Mouse (Mus musculus) kidney, embryonic 16.5 days (tissue): ENCODE data around the gene Kank1. TPM values are rescaled to one million over a fixed set of nuclear protein-coding genes. Genes with fewer than 3 reads are reported as not detected.

Experiments used
- ATAC-seq: fragments of 200-750 bp; cut with Nextera tagmentation; 2 replicates; pipeline ENCODE4 v1.8.0; 2017; ENCODE audit warnings: moderate TSS enrichment; ENCODE audit not compliant: low FRiP score, low TSS enrichment
- H3K27ac ChIP-seq: fragments of 300-500 bp; sonication (generic); 2 replicates; pipeline ENCODE4 v1.5.1; 2014; ENCODE audit warnings: low read length
- H3K27me3 ChIP-seq: fragments of 300-500 bp; sonication (generic); 2 replicates; pipeline ENCODE4 v1.6.1; 2014; ENCODE audit warnings: low read length, control low read depth, mixed read lengths; ENCODE audit not compliant: insufficient read depth
- H3K36me3 ChIP-seq: fragments of 300-500 bp; sonication (generic); 2 replicates; pipeline ENCODE4 v1.6.1; 2014; ENCODE audit warnings: low read length, control low read depth, mixed read lengths; ENCODE audit not compliant: insufficient read depth
- H3K4me1 ChIP-seq: fragments of 300-500 bp; sonication (generic); 2 replicates; pipeline ENCODE4 v1.6.1; 2014; ENCODE audit warnings: low read length, control low read depth, mixed read lengths; ENCODE audit not compliant: insufficient read depth
- H3K4me2 ChIP-seq: fragments of 300-500 bp; sonication (generic); replicated peaks from 2 replicates; pipeline ENCODE4 v1.6.1; 2014; ENCODE audit warnings: low read depth, low read length
- H3K4me3 ChIP-seq: fragments of 300-500 bp; sonication (generic); 2 replicates; pipeline ENCODE4 v1.5.1; 2014; ENCODE audit warnings: mild to moderate bottlenecking, low read length
- H3K9ac ChIP-seq: fragments of 300-500 bp; sonication (generic); replicated peaks from 2 replicates; pipeline ENCODE4 v1.6.1; 2014; ENCODE audit warnings: low read length
- H3K9me3 ChIP-seq: fragments of 300-500 bp; sonication (generic); 2 replicates; pipeline ENCODE4 v1.6.1; 2016; ENCODE audit warnings: low read length, control low read depth
- whole genome bisulfite sequencing: fragments of 180-500 bp; shearing (Covaris S2); extraction: QIAGEN DNeasy Blood & Tissue Kit; methylation state at CpG from one replicate; pipeline ENCODE4 v1.1.7; 2014; 5-methylcytosine and 5-hydroxymethylcytosine counted together
- polyA plus RNA-seq: library from polyadenylated mRNA; unstranded; fragments of >200 nt; fragmentation: Nextera tagmentation; extraction: Ambion mirVana; gene quantifications from 2 replicates; pipeline ENCODE4 v1.2.1, GENCODE M21; 2015

The Kank1 gene
- polyA plus RNA-seq, 1 experiment from 2014 or later = 30.9 TPM

- H3K27ac ChIP-seq = no peak overlapping the region
- H3K4me2 ChIP-seq = no peak overlapping the region
- H3K4me3 ChIP-seq = no peak overlapping the region
- ATAC-seq = no peak
- peaks cover 4% of the 10 kb centered on the region; the same call in 1 of the 2 replicates for H3K4me1 ChIP-seq
- H3K27me3 ChIP-seq = no peaks in the 10 kb centered on the region
- no peak overlapping the region for H3K9ac ChIP-seq
- H3K36me3 ChIP-seq = no peaks in the 10 kb centered on the region
- 57% methylated on average over 4 of the region's 4 CpGs for WGBS
- no peaks in the 10 kb centered on the region for H3K9me3 ChIP-seq
Observed at GRCm38 (mm10) chr19:25326002-25326300, 89.2 kb downstream of the Kank1 start.

GRCm38 (mm10) chr19:25327633-25328032 is 90.9 kb downstream of the Kank1 start:
- H3K4me2 ChIP-seq = no peak overlapping the region
- no peak for ATAC-seq
- peaks cover 4% of the 10 kb centered on the region; the same call in 1 of the 2 replicates for H3K4me1 ChIP-seq
- no peaks in the 10 kb centered on the region for H3K27me3 ChIP-seq
- 66% methylated on average over 6 of the region's 6 CpGs for WGBS
- no peak overlapping the region for H3K9ac ChIP-seq
- H3K9me3 ChIP-seq = no peaks in the 10 kb centered on the region
- no peaks in the 10 kb centered on the region for H3K36me3 ChIP-seq
- no peak overlapping the region for H3K4me3 ChIP-seq
- H3K27ac ChIP-seq = no peak overlapping the region

- Histone ChIP-seq H3K27ac (no peak overlapping the region), H3K4me3 (no peak overlapping the region), H3K27me3 (no peaks in the 10 kb centered on the region), H3K4me2 (no peak overlapping the region), H3K4me1 (no peaks in the 10 kb centered on the region), H3K36me3 (no peaks in the 10 kb centered on the region), H3K9me3 (no peaks in the 10 kb centered on the region), H3K9ac (no peak overlapping the region)
- no peak for ATAC-seq
- WGBS = 64% methylated on average over 3 of the region's 3 CpGs
Observed at GRCm38 (mm10) chr19:25334360-25334759, 97.6 kb downstream of the Kank1 start.

GRCm38 (mm10) chr19:25336731-25337130 is 100.0 kb downstream of the Kank1 start:
- Histone ChIP-seq H3K4me2 (no peak overlapping the region), H3K9me3 (no peaks in the 10 kb centered on the region), H3K4me3 (no peak overlapping the region), H3K27ac (no peak overlapping the region), H3K27me3 (no peaks in the 10 kb centered on the region), H3K4me1 (0 out of 2 replicates have a peak, but pooled peaks cover 4% of the 10 kb centered on the region), H3K36me3 (no peaks in the 10 kb centered on the region), H3K9ac (no peak overlapping the region)
- ATAC-seq = no peak
- WGBS = 85% methylated on average over 8 of the region's 8 CpGs

GRCm38 (mm10) chr19:25340630-25341620 is 104.2 kb downstream of the Kank1 start:
- 43% methylated on average over 11 of the region's 11 CpGs for WGBS
- ATAC-seq = peak; percentile 61; the same call in 1 of the 2 replicates
- no peaks in the 10 kb centered on the region for H3K36me3 ChIP-seq

GRCm38 (mm10) chr19:25342026-25342425 is 105.3 kb downstream of the Kank1 start:
- H3K4me2 ChIP-seq = no peak overlapping the region
- H3K9me3 ChIP-seq = no peaks in the 10 kb centered on the region
- no peaks in the 10 kb centered on the region for H3K27me3 ChIP-seq
- no peak overlapping the region for H3K4me3 ChIP-seq
- H3K4me1 ChIP-seq = 0 out of 2 replicates have a peak, but pooled peaks cover 4% of the 10 kb centered on the region
- no peaks in the 10 kb centered on the region for H3K36me3 ChIP-seq
- ATAC-seq = no peak
- 90% methylated on average over 5 of the region's 5 CpGs for WGBS
- no peak overlapping the region for H3K9ac ChIP-seq
- no peak overlapping the region for H3K27ac ChIP-seq

More at GRCm38 (mm10) chr19:25340630-25341620, 104.2 kb downstream of the Kank1 start:
- Histone ChIP-seq H3K4me1 (0 out of 2 replicates have a peak, but pooled peaks cover 4% of the 10 kb centered on the region), H3K4me2 (no peak overlapping the region), H3K27ac (no peak overlapping the region), H3K9me3 (no peaks in the 10 kb centered on the region), H3K27me3 (no peaks in the 10 kb centered on the region), H3K4me3 (no peak overlapping the region), H3K9ac (no peak overlapping the region)

GRCm38 (mm10) chr19:25343657-25344322 is 107.0 kb downstream of the Kank1 start:
- H3K4me1 ChIP-seq = 0 out of 2 replicates have a peak, but pooled peaks cover 4% of the 10 kb centered on the region
- no peak overlapping the region for H3K4me3 ChIP-seq
- H3K27me3 ChIP-seq = no peaks in the 10 kb centered on the region
- no peak overlapping the region for H3K9ac ChIP-seq
- H3K4me2 ChIP-seq = no peak overlapping the region; the same call in 1 of the 2 replicates
- 66% methylated on average over 16 of the region's 16 CpGs for WGBS
- no peak for ATAC-seq
- no peaks in the 10 kb centered on the region for H3K36me3 ChIP-seq
- no peak overlapping the region for H3K27ac ChIP-seq
- no peaks in the 10 kb centered on the region for H3K9me3 ChIP-seq

- no peak for ATAC-seq
- no peaks in the 10 kb centered on the region for H3K36me3 ChIP-seq
- no peak overlapping the region for H3K9ac ChIP-seq
- 0 out of 2 replicates have a peak, but pooled peaks cover 4% of the 10 kb centered on the region for H3K4me1 ChIP-seq
- no peak overlapping the region for H3K4me3 ChIP-seq
- no peak overlapping the region for H3K27ac ChIP-seq
- H3K9me3 ChIP-seq = no peaks in the 10 kb centered on the region
- no peak overlapping the region for H3K4me2 ChIP-seq
- 57% methylated on average over 6 of the region's 6 CpGs for WGBS
- H3K27me3 ChIP-seq = no peaks in the 10 kb centered on the region
Observed at GRCm38 (mm10) chr19:25344371-25344770, 107.6 kb downstream of the Kank1 start.

GRCm38 (mm10) chr19:25345972-25346371 is 109.2 kb downstream of the Kank1 start:
- H3K4me3 ChIP-seq = no peak overlapping the region

More at GRCm38 (mm10) chr19:25345972-25346371, 109.2 kb downstream of the Kank1 start:
- no peak overlapping the region for H3K27ac ChIP-seq
- H3K9ac ChIP-seq = no peak overlapping the region
- H3K36me3 ChIP-seq = no peaks in the 10 kb centered on the region
- H3K9me3 ChIP-seq = no peaks in the 10 kb centered on the region
- no peaks in the 10 kb centered on the region for H3K27me3 ChIP-seq
- 0 out of 2 replicates have a peak, but pooled peaks cover 4% of the 10 kb centered on the region for H3K4me1 ChIP-seq
- 87% methylated on average over 5 of the region's 5 CpGs for WGBS
- no peak for ATAC-seq
- H3K4me2 ChIP-seq = no peak overlapping the region
